8 mouse cellular contexts compared by ENCODE assay signal in the genomic region with DNA sequence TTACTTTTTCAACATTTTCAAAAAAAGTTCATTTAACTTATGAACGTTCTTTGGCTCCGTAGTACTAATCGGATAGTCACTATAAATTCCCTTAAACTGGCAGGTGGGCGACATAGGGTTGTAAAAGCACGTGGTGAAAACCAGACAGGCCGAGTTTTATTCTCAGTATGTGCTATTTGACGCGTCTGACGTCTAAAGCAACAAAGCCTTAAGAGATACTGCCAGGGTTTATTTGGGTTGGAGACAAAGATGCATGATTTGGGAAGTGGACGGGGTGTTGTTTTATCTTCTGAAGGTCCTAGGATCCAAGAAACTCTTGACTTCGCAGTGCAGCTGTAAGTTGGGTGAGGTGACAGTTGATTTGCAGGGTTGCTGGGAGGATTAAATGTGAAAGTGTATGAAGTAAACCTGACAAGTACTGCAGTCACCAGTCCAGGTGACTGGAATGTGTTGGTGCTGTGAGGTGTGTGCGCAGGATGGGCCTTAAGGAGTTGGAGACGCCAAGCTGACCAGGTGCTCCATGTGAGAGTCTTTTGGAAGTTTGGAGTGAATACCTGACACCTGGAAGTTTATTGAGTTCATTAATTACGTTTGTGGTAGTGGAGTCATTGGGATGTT. TPM values are rescaled to one million over a fixed set of nuclear protein-coding genes. Genes with fewer than 3 reads are reported as not detected.
DNase-seq lines count a peak whose midpoint lies in the region; ATAC-seq lines count a peak whose summit lies in the region.

No protein-coding gene starts in this region.

- no peak overlapping the region for H3K27ac ChIP-seq in lung, embryonic 15.5 days
- peak overlapping the region; percentile 99 for H3K27ac ChIP-seq in embryonic facial prominence, embryonic 10.5 days (replicated peaks)
- H3K27ac ChIP-seq in intestine, embryonic 15.5 days = no peak overlapping the region
- H3K27ac ChIP-seq in neural tube, embryonic 14.5 days (ENCODE audit: low read depth, low read length) = no peak overlapping the region

- H3K9me3 ChIP-seq in lung, embryonic 15.5 days = no peaks in the 10 kb centered on the region
- H3K9me3 ChIP-seq in embryonic facial prominence, embryonic 10.5 days = no peaks in the 10 kb centered on the region
- H3K9me3 ChIP-seq in intestine, embryonic 15.5 days = no peaks in the 10 kb centered on the region
- H3K9me3 ChIP-seq in neural tube, embryonic 14.5 days (ENCODE audit: control insufficient read depth, low read length) = no peaks in the 10 kb centered on the region

- no peak for ATAC-seq in lung, embryonic 15.5 days (ENCODE audit: borderline replicate concordance, extremely low read depth, low FRiP score, low TSS enrichment)
- ATAC-seq in intestine, embryonic 15.5 days = no peak
- ATAC-seq in neural tube, embryonic 14.5 days (ENCODE audit: low read depth) = no peak

- H3K4me2 ChIP-seq in lung, embryonic 15.5 days = peak overlapping the region; percentile 71
- H3K4me2 ChIP-seq in intestine, embryonic 15.5 days (replicated peaks) = peak overlapping the region; percentile 65
- peak overlapping the region; percentile 83 for H3K4me2 ChIP-seq in neural tube, embryonic 14.5 days (ENCODE audit: low read depth, low read length)

- peak overlapping the region; percentile 71 for H3K9ac ChIP-seq in lung, embryonic 15.5 days
- H3K9ac ChIP-seq in intestine, embryonic 15.5 days = peak overlapping the region; percentile 88
- H3K9ac ChIP-seq in neural tube, embryonic 14.5 days (replicated peaks; ENCODE audit: low read depth, low read length) = peak overlapping the region; percentile 90

- 4% methylated on average over 14 of the region's 14 CpGs for WGBS in lung, embryonic 15.5 days
- 12% methylated on average over 14 of the region's 14 CpGs for WGBS in embryonic facial prominence, embryonic 10.5 days
- 6% methylated on average over 14 of the region's 14 CpGs for WGBS in intestine, embryonic 15.5 days
- WGBS in neural tube, embryonic 14.5 days = 11% methylated on average over 14 of the region's 14 CpGs

- H3K36me3 ChIP-seq in lung, embryonic 15.5 days = peaks cover 27% of the 10 kb centered on the region
- peaks cover 39% of the 10 kb centered on the region for H3K36me3 ChIP-seq in embryonic facial prominence, embryonic 10.5 days (replicated peaks)
- H3K36me3 ChIP-seq in intestine, embryonic 15.5 days = peaks cover 11% of the 10 kb centered on the region
- peaks cover 23% of the 10 kb centered on the region for H3K36me3 ChIP-seq in neural tube, embryonic 14.5 days (ENCODE audit: control insufficient read depth, insufficient read depth, low read length)

- H3K27me3 ChIP-seq in lung, embryonic 15.5 days = no peaks in the 10 kb centered on the region
- H3K27me3 ChIP-seq in embryonic facial prominence, embryonic 10.5 days (replicated peaks; ENCODE audit: low read depth, poor library complexity, severe bottlenecking) = no peaks in the 10 kb centered on the region
- H3K27me3 ChIP-seq in intestine, embryonic 15.5 days (replicated peaks) = no peaks in the 10 kb centered on the region
- H3K27me3 ChIP-seq in neural tube, embryonic 14.5 days (ENCODE audit: control insufficient read depth, insufficient read depth, low read length) = peaks cover 3% of the 10 kb centered on the region; the same call in 1 of the 2 replicates

- peaks cover 15% of the 10 kb centered on the region for H3K4me1 ChIP-seq in lung, embryonic 15.5 days
- peaks cover 16% of the 10 kb centered on the region for H3K4me1 ChIP-seq in embryonic facial prominence, embryonic 10.5 days
- H3K4me1 ChIP-seq in intestine, embryonic 15.5 days (replicated peaks) = 0 out of 2 replicates have a peak, but pooled peaks cover 4% of the 10 kb centered on the region
- H3K4me1 ChIP-seq in neural tube, embryonic 14.5 days (ENCODE audit: control insufficient read depth, insufficient read depth, low read length) = peaks cover 11% of the 10 kb centered on the region

- H3K4me3 ChIP-seq in lung, embryonic 15.5 days = peak overlapping the region; percentile 67
- H3K4me3 ChIP-seq in embryonic facial prominence, embryonic 10.5 days = peak overlapping the region; percentile 90
- peak overlapping the region; percentile 85 for H3K4me3 ChIP-seq in intestine, embryonic 15.5 days (replicated peaks)
- peak overlapping the region; percentile 91 for H3K4me3 ChIP-seq in neural tube, embryonic 14.5 days (ENCODE audit: low read depth, low read length)

- DNase-seq in lung, postnatal 10 days = no peak
- DNase-seq in embryonic facial prominence, embryonic 10.5 days (ENCODE audit: low spot score) = no peak
- no peak for DNase-seq in frontal cortex, postnatal 14 days (ENCODE audit: low spot score in 2 of 2)
- no peak for DNase-seq in right cerebral cortex, adult 18-20 months
- DNase-seq in cerebellum, postnatal 14 days = no peak

RNA-seq across cellular contexts. Expression of a gene that starts 1.0 kb away (rescaled TPM):
- 265 and 271 TPM in 2 replicates for polyA plus RNA-seq in lung, embryonic 15.5 days (2015; fragmentation: Nextera tagmentation; extraction: Ambion mirVana)
- polyA plus RNA-seq in embryonic facial prominence, embryonic 10.5 days (2016; fragmentation: Nextera tagmentation; extraction: Ambion mirVana) = 422 and 440 TPM in 2 replicates
- 256 and 268 TPM in 2 replicates for polyA plus RNA-seq in intestine, embryonic 15.5 days (2015; fragmentation: Nextera tagmentation; extraction: Ambion mirVana)
- 291 and 314 TPM in 2 replicates for polyA plus RNA-seq in neural tube, embryonic 14.5 days (2014; fragmentation: Nextera tagmentation; extraction: Ambion mirVana)

RNA-seq across cellular contexts. Expression of a gene that starts 9.1 kb away (rescaled TPM):
- 368 and 400 TPM in 2 replicates for polyA plus RNA-seq in lung, embryonic 15.5 days (2015; fragmentation: Nextera tagmentation; extraction: Ambion mirVana)
- 367 and 371 TPM in 2 replicates for polyA plus RNA-seq in embryonic facial prominence, embryonic 10.5 days (2016; fragmentation: Nextera tagmentation; extraction: Ambion mirVana)
- 375 and 384 TPM in 2 replicates for polyA plus RNA-seq in intestine, embryonic 15.5 days (2015; fragmentation: Nextera tagmentation; extraction: Ambion mirVana)
- 230 and 258 TPM in 2 replicates for polyA plus RNA-seq in neural tube, embryonic 14.5 days (2014; fragmentation: Nextera tagmentation; extraction: Ambion mirVana)

RNA-seq across cellular contexts. Expression of a gene that starts 9.4 kb away (rescaled TPM):
- polyA plus RNA-seq in lung, embryonic 15.5 days (2015; fragmentation: Nextera tagmentation; extraction: Ambion mirVana) = 14.6 and 16.3 TPM in 2 replicates
- 4.3 and 4.6 TPM in 2 replicates for polyA plus RNA-seq in embryonic facial prominence, embryonic 10.5 days (2016; fragmentation: Nextera tagmentation; extraction: Ambion mirVana)
- polyA plus RNA-seq in intestine, embryonic 15.5 days (2015; fragmentation: Nextera tagmentation; extraction: Ambion mirVana) = 13.1 and 16.2 TPM in 2 replicates
- 1.7 and 5.9 TPM in 2 replicates for polyA plus RNA-seq in neural tube, embryonic 14.5 days (2014; fragmentation: Nextera tagmentation; extraction: Ambion mirVana)

RNA-seq across cellular contexts. Expression of a gene that starts 16.0 kb away (rescaled TPM):
- polyA plus RNA-seq in lung, embryonic 15.5 days (2015; fragmentation: Nextera tagmentation; extraction: Ambion mirVana) = 5.5 and 5.8 TPM in 2 replicates
- 2.8 and 2.9 TPM in 2 replicates for polyA plus RNA-seq in embryonic facial prominence, embryonic 10.5 days (2016; fragmentation: Nextera tagmentation; extraction: Ambion mirVana)
- polyA plus RNA-seq in intestine, embryonic 15.5 days (2015; fragmentation: Nextera tagmentation; extraction: Ambion mirVana) = 1.5 and 1.8 TPM in 2 replicates
- polyA plus RNA-seq in neural tube, embryonic 14.5 days (2014; fragmentation: Nextera tagmentation; extraction: Ambion mirVana) = 4.1 and 4.2 TPM in 2 replicates

RNA-seq across cellular contexts. Expression of a gene that starts 19.5 kb away (rescaled TPM):
- polyA plus RNA-seq in lung, embryonic 15.5 days (2015; fragmentation: Nextera tagmentation; extraction: Ambion mirVana) = 2.8 and 2.9 TPM in 2 replicates
- 2.4 TPM in 2 replicates for polyA plus RNA-seq in embryonic facial prominence, embryonic 10.5 days (2016; fragmentation: Nextera tagmentation; extraction: Ambion mirVana)
- polyA plus RNA-seq in intestine, embryonic 15.5 days (2015; fragmentation: Nextera tagmentation; extraction: Ambion mirVana) = 2.4 and 2.9 TPM in 2 replicates
- 9.1 and 9.8 TPM in 2 replicates for polyA plus RNA-seq in neural tube, embryonic 14.5 days (2014; fragmentation: Nextera tagmentation; extraction: Ambion mirVana)
